Mouse (Mus musculus) neutrophil, adult 65 days (primary cell): ENCODE measurements around the gene Hes1. TPM values are rescaled to one million over a fixed set of nuclear protein-coding genes. Genes with fewer than 3 reads are reported as not detected.

ENCODE experiments used
- total RNA-seq: library from RNA; stranded (reverse); gene quantifications from 2 replicates; pipeline ENCODE4 v1.2.4, GENCODE M21; 2023

Gene Hes1
- 2.6 and 5.8 TPM in 2 replicates for total RNA-seq

DNA sequence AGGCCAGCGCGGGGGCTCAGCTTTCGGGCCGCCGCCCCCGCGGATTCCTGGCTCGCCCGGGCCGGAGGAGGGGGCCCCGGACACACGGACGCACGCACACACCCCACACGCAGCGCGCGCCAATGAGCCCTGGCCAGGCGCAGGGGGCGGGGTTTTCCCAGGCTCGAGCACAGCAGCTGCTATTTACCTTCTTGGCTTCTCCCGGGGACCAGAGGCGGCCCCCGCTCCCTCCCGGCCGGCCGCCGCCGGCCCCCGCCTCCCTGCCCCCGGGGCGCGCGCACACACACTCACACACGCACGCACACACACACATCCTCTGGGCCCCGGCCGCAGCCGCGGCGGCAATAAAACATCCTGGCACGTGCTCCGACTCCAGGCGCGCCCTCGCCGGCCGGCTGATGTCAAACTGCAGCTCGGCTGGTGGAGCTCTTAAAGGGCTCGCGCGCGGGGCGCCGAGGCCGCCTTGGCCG is at the start of gene Hes1:
Hes1 (plus strand) TSS at position 401 of the 470 bp plus-strand sequence.

Other genes starting within 250 kb of the Hes1 start
- gene Cpn2, start 203.1 kb downstream of the Hes1 start, total RNA-seq: not detected in 2 replicates
- not detected in 2 replicates for gene Lrrc15, start 218.9 kb downstream of the Hes1 start, total RNA-seq
- 0.41 and 1.1 TPM in 2 replicates for gene Gp5, start 246.4 kb downstream of the Hes1 start, total RNA-seq